Mouse (Mus musculus) MEL (cell line): ENCODE data around the gene Olfr551. TPM values are rescaled to one million over a fixed set of nuclear protein-coding genes. Genes with fewer than 3 reads are reported as not detected.
"Not testable (repeated sequence)": the region's sequence is repeated elsewhere in the genome, so short reads cannot be mapped to it uniquely, and the experiment has no call there.

ENCODE experiments used
- DNase-seq: peaks from one replicate; pipeline ENCODE4 v3.0.0; 2011; ENCODE audit warnings: low read depth, low spot score
- H3K27ac ChIP-seq: 2 replicates; pipeline ENCODE4 v1.5.1; 2012; ENCODE audit warnings: low read depth, mild to moderate bottlenecking, control low read depth, low read length, moderate library complexity; ENCODE audit not compliant: control insufficient read depth
- H3K27me3 ChIP-seq, 2 experiments: fragments of 150-350 bp in 1 of 2; sonication (generic) in 1 of 2; 2 replicates each; pipeline ENCODE4 v1.6.1; 2012; ENCODE audit warnings: low read length in 2 of 2, mild to moderate bottlenecking in 2 of 2, improper control_type of control experiment in 1 of 2, moderate library complexity in 1 of 2; ENCODE audit not compliant: insufficient read depth in 2 of 2, control insufficient read depth in 1 of 2
- H3K36me3 ChIP-seq, 2 experiments: 2 replicates each; pipeline ENCODE4 v1.6.1; 2012 to 2014; ENCODE audit warnings: low read length in 2 of 2, improper control_type of control experiment in 1 of 2, inconsistent platforms in 1 of 2, mild to moderate bottlenecking in 1 of 2; ENCODE audit not compliant: insufficient read depth in 2 of 2, control insufficient read depth in 1 of 2
- H3K4me1 ChIP-seq, 2 experiments: fragments of 150-350 bp in 1 of 2; sonication (generic) in 1 of 2; 2 replicates each; pipeline ENCODE4 v1.6.1; 2012; ENCODE audit warnings: low read length in 2 of 2, improper control_type of control experiment in 1 of 2, mild to moderate bottlenecking in 1 of 2; ENCODE audit not compliant: insufficient read depth in 2 of 2, control insufficient read depth in 1 of 2
- H3K4me3 ChIP-seq, 2 experiments: fragments of 150-350 bp in 1 of 2; sonication (generic) in 1 of 2; 2 replicates each; pipeline ENCODE4 v1.5.1; 2012; ENCODE audit warnings: low read depth in 2 of 2, low read length in 2 of 2, mild to moderate bottlenecking in 2 of 2, moderate library complexity in 2 of 2, control low read depth in 1 of 2, improper control_type of control experiment in 1 of 2; ENCODE audit not compliant: control insufficient read depth in 1 of 2, insufficient read depth in 1 of 2
- H3K79me2 ChIP-seq: 2 replicates; pipeline ENCODE4 v1.6.1; 2012; ENCODE audit warnings: mild to moderate bottlenecking, low read length, moderate library complexity; ENCODE audit not compliant: control insufficient read depth, poor library complexity, insufficient read depth
- H3K9ac ChIP-seq: 2 replicates; pipeline ENCODE4 v1.6.1; 2012; ENCODE audit warnings: low read depth, mild to moderate bottlenecking, control low read depth, low read length, moderate library complexity; ENCODE audit not compliant: control insufficient read depth, poor library complexity, severe bottlenecking
- H3K9me3 ChIP-seq: fragments of 150-350 bp; sonication (generic); replicated peaks from 2 replicates; pipeline ENCODE4 v1.6.1; 2012; ENCODE audit warnings: mild to moderate bottlenecking, low read length, improper control_type of control experiment, moderate library complexity; ENCODE audit not compliant: insufficient read depth
- CHD2 ChIP-seq: IDR thresholded peaks from 2 replicates; pipeline ENCODE4 v1.6.1; 2011; ENCODE audit warnings: low read length, improper control_type of control experiment
- CTCF ChIP-seq, 3 experiments: IDR thresholded peaks in 2 of 3; conservative IDR thresholded peaks in 1 of 3; 2 replicates each; pipeline ENCODE4 v1.5.1; 2011 to 2012; ENCODE audit warnings: low read length in 3 of 3, low read depth in 2 of 3, mild to moderate bottlenecking in 2 of 3, improper control_type of control experiment in 1 of 3, inconsistent platforms in 1 of 3, mixed read lengths in 1 of 3, moderate library complexity in 1 of 3; ENCODE audit not compliant: control insufficient read depth in 1 of 3, insufficient read depth in 1 of 3, poor library complexity in 1 of 3, severe bottlenecking in 1 of 3
- HCFC1 ChIP-seq: IDR thresholded peaks from 2 replicates; pipeline ENCODE4 v1.6.1; 2012; ENCODE audit warnings: low read depth, mild to moderate bottlenecking, inconsistent platforms, low read length, improper control_type of control experiment, moderate library complexity
- MAX ChIP-seq: IDR thresholded peaks from 2 replicates; pipeline ENCODE4 v1.6.1; 2011; ENCODE audit warnings: low read length, improper control_type of control experiment
- MXI1 ChIP-seq: IDR thresholded peaks from 2 replicates; pipeline ENCODE4 v1.6.1; 2011; ENCODE audit warnings: mild to moderate bottlenecking, low read depth, low read length, improper control_type of control experiment
- RAD21 ChIP-seq: IDR thresholded peaks from 2 replicates; pipeline ENCODE4 v1.6.1; 2011; ENCODE audit warnings: mild to moderate bottlenecking, low read depth, low read length, improper control_type of control experiment
- SMC3 ChIP-seq: IDR thresholded peaks from 2 replicates; pipeline ENCODE4 v1.6.1; 2011; ENCODE audit warnings: low read depth, low read length, improper control_type of control experiment
- TAL1 ChIP-seq: IDR thresholded peaks from 2 replicates; pipeline ENCODE4 v1.6.1; 2012; ENCODE audit warnings: mild to moderate bottlenecking, inconsistent platforms, low read length, moderate library complexity, mixed read lengths
- ZKSCAN1 ChIP-seq: IDR thresholded peaks from 2 replicates; pipeline ENCODE4 v1.6.1; 2012; ENCODE audit warnings: low read depth, mild to moderate bottlenecking, inconsistent platforms, low read length, improper control_type of control experiment, moderate library complexity
- polyA plus RNA-seq, 2 experiments: library from polyadenylated mRNA; stranded (reverse) in 1 of 2; unstranded in 1 of 2; fragments of >175 nt in 1 of 2; fragments of >200 nt in 1 of 2; gene quantifications; 2 replicates each; pipeline versions ENCODE4 v1.2.1 to v1.2.4; 2012; ENCODE audit warnings: low replicate concordance in 2 of 2, low read depth in 1 of 2; ENCODE audit not compliant: insufficient read length in 2 of 2, insufficient read depth in 1 of 2, missing spikeins in 1 of 2
- total RNA-seq: library from RNA; depleted of rRNA; stranded (reverse); fragments of 300-350 nt; gene quantifications from 2 replicates; pipeline ENCODE4 v1.2.3, GENCODE M21; 2012; rRNA removed

The Olfr551 gene
- not detected in 2 replicates for total RNA-seq
- not detected for polyA plus RNA-seq

DNA sequence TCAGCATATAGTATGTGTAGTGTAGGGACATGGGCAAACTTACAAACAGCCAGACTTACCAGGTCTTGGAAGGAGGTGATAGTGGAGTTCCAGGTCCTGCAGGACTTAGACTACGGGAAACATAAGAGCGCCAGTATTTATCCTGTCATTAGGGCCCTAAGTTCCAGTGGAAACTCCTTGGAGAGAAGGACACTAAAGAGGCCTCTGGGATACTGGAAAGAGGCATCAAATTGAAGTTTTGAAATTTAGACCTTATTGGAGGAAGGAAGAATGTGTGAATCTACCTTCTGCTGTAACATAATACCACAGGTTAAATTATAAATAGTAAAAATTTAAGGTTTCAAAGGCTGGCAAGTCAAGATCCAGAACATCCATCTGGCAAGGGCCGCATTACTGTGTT lies at the start of gene Olfr551:
Olfr551 (minus strand) TSS at position 101 of the 400 bp plus-strand sequence.
- no peak for DNase-seq
- Histone ChIP-seq H3K79me2 (no peaks in the 10 kb centered on the region), H3K9ac (no peak within 1 kb of the TSS), H3K27me3 (no peaks in the 10 kb centered on the region), H3K4me3 (no peak within 1 kb of the TSS), H3K9me3 (no peaks in the 10 kb centered on the region), H3K4me1 (no peaks in the 10 kb centered on the region), H3K27ac (no peak within 1 kb of the TSS), H3K36me3 (no peaks in the 10 kb centered on the region)
- TF ChIP-seq CTCF (IDR thresholded peaks at IDR 0.05 in 2 of 3, conservative IDR thresholded peaks at IDR 0.05 in 1 of 3; ENCODE audit: control insufficient read depth in 1 of 3, insufficient read depth in 1 of 3, low read depth in 2 of 3, low read length in 3 of 3, poor library complexity in 1 of 3, severe bottlenecking in 1 of 3): no peak

DNA sequence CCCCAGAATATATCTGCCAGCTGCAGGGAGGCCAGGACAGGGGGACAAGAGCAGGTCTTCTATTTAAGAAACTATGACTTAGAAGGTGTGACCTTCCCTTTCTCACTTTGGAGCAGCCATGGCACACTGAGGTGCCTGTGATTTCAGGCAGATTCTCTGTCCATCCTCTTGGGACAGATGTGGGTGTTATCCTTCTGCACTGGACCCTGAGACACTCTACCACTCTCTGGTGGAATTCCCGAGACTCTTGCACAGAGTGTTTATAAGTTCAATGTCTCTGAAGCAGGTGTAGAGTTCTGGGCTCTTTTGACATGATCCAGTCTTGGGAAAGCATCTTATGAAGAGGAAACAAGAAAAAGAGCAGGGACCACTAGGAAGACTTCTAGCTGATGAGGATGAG lies 46.4 kb upstream of the Olfr551 start, which contains the start of gene Olfr554:
Olfr554 (plus strand) TSS at position 301 of the 400 bp plus-strand sequence.
- no peak within 1 kb of the TSS for H3K4me3 ChIP-seq
- no peaks in the 10 kb centered on the region for H3K9me3 ChIP-seq
- H3K36me3 ChIP-seq: no peaks in the 10 kb centered on the region
- H3K79me2 ChIP-seq: no peaks in the 10 kb centered on the region
- no peak within 1 kb of the TSS for H3K9ac ChIP-seq
- H3K27me3 ChIP-seq: no peaks in the 10 kb centered on the region; a peak in 1 of 4 replicates
- no peak for DNase-seq
- H3K27ac ChIP-seq: no peak within 1 kb of the TSS
- H3K4me1 ChIP-seq: no peaks in the 10 kb centered on the region
- TF ChIP-seq ZKSCAN1: no peak

- no peak overlapping the region for H3K27ac ChIP-seq
- H3K9ac ChIP-seq: no peak overlapping the region
- H3K9me3 ChIP-seq: no peaks in the 10 kb centered on the region
- no peaks in the 10 kb centered on the region; a peak in 1 of 4 replicates for H3K27me3 ChIP-seq
- H3K4me3 ChIP-seq: no peak overlapping the region
- H3K79me2 ChIP-seq: no peaks in the 10 kb centered on the region
- no peaks in the 10 kb centered on the region for H3K36me3 ChIP-seq
- H3K4me1 ChIP-seq: no peaks in the 10 kb centered on the region
- TF ChIP-seq MAX (no peak), CTCF (IDR thresholded peaks at IDR 0.05 in 2 of 3, conservative IDR thresholded peaks at IDR 0.05 in 1 of 3; ENCODE audit: control insufficient read depth in 1 of 3, insufficient read depth in 1 of 3, low read depth in 2 of 3, low read length in 3 of 3, poor library complexity in 1 of 3, severe bottlenecking in 1 of 3) (peak in 2 of 3 experiments; percentile 38 to 58; a peak in 3 of 6 replicates), RAD21 (peak; percentile 23), MXI1 (no peak), TAL1 (no peak), HCFC1 (no peak), SMC3 (peak; percentile 60), CHD2 (no peak)
- DNase-seq: peak; percentile 59
Measured at GRCm38 (mm10) chr7:102636665-102637064, 45.0 kb upstream of the Olfr551 start.

DNA sequence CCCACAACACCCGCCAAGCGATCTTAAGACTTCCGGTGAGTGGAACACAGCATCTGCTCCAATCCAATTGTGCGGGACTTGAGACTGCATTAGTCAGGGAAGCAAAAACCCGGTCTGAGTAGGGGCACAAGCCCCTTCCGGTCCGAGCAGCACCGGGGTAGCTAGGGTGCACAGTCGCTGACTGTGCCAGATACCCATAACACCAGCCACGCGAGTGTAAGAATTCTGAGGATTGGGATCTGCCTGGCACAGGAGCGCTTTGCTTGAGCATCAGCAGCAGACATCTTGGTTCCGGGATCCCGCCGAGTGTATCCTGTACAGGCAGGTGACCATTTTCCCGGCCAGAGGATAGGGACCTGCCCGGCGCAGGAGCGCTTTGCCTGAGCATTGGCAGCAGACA lies 28.7 kb upstream of the Olfr551 start:
- not testable (repeated sequence) for H3K9me3 ChIP-seq, H3K4me1 ChIP-seq, H3K9ac ChIP-seq, H3K36me3 ChIP-seq, DNase-seq, H3K27me3 ChIP-seq, H3K79me2 ChIP-seq, H3K27ac ChIP-seq, H3K4me3 ChIP-seq
